Mouse (Mus musculus): ENCODE data around the gene BC048507.

DNA sequence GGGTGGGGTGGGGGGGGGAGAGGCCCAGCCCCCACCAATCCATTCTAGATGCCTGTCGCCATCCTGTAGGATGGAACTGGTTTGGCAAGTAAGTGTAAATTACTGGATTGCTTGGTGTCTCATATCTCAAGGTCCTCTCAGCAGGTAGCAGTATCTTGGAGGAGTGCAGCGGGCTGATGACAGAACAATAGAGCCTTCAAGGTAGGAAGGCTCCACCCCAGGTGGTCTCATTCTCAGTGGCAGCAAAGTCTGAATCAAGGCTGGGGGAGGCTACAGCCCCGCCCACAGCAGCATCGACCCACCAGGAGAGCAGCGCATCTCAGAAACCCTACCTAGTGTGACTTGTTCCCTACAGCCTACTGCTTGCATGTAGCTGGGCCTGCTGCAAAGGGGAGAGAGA is 46.6 kb downstream of the BC048507 start:
- TF ChIP-seq CTCF (IDR thresholded peaks at IDR 0.05), result no peak
- no peak for TF ChIP-seq EP300 (IDR thresholded peaks at IDR 0.05)
